Mouse (Mus musculus): Measurements from ENCODE around the gene Cyp2d10. TPM values are rescaled to one million over a fixed set of nuclear protein-coding genes. Genes with fewer than 3 reads are reported as not detected.

Gene Cyp2d10
- total RNA-seq, 2 experiments from 2014 or later = not detected

- DNase-seq = peak; percentile 55 to 64
These were observed 48.3 kb downstream of the Cyp2d10 start for GRCm38 (mm10) chr15:82358431-82359260.

- peak; percentile 97 to 99 for DNase-seq
These were observed 52.7 kb downstream of the Cyp2d10 start, which contains the start of gene Ndufa6 for GRCm38 (mm10) chr15:82354126-82354945. Gene Ndufa6, minus strand, starts transcription at chr15:82354322.

- DNase-seq = no peak
These were observed 53.3 kb downstream of the Cyp2d10 start for GRCm38 (mm10) chr15:82353745-82354113.

GRCm38 (mm10) chr15:82353078-82353744 lies 53.8 kb downstream of the Cyp2d10 start:
- peak in 1 of 2 experiments; percentile 48 for DNase-seq

Small RNA genes lying within 50 kb of the gene (microRNA-seq; reads per million reads assigned to microRNA genes)
- gene Gm25990 (0 reads per million in 2 experiments), gene Gm27331 (0 reads per million in 2 experiments), gene Gm27622 (0 reads per million in 2 experiments), gene Mir7684 (0 reads per million in 2 experiments)

Other genes with a start within 250 kb of the Cyp2d10 start
- under 1 TPM in 1 of 2 experiments, not detected in 1; 0.21 TPM for gene Shisa8, start 194.4 kb downstream of the Cyp2d10 start, total RNA-seq (2021)
- gene Tnfrsf13c, start 182.8 kb downstream of the Cyp2d10 start, total RNA-seq (2021) = 1 to 10 TPM in 1 of 2 experiments, under 1 TPM in 1; 0.35 to 2.2 TPM
- gene Cenpm, start 162.4 kb downstream of the Cyp2d10 start, total RNA-seq (2021) = under 1 TPM; 0.42 to 0.46 TPM
- gene 1500009C09Rik, start 154.8 kb downstream of the Cyp2d10 start, total RNA-seq (2021) = not detected
- 1 to 10 TPM in 1 of 2 experiments, under 1 TPM in 1; 0.62 to 1.1 TPM for gene Sept3, start 132.3 kb downstream of the Cyp2d10 start, total RNA-seq (2021)
- not detected for gene Wbp2nl, start 108.2 kb downstream of the Cyp2d10 start, total RNA-seq (2021)
- 10 to 100 TPM; 25.4 to 32.2 TPM for gene Naga, start 68.3 kb downstream of the Cyp2d10 start, total RNA-seq (2021)
- gene Pheta2, start 68.3 kb downstream of the Cyp2d10 start, total RNA-seq (2021) = under 1 TPM; 0.72 to 0.75 TPM
- gene Smdt1, start 68.2 kb downstream of the Cyp2d10 start, total RNA-seq (2021) = 100 to 1,000 TPM; 185 to 222 TPM
- gene Ndufa6, start 52.9 kb downstream of the Cyp2d10 start, total RNA-seq (2021) = 100 to 1,000 TPM; 750 to 751 TPM
- 10 to 100 TPM; 25.8 to 30.1 TPM for gene Cyp2d22, start 26.9 kb downstream of the Cyp2d10 start, total RNA-seq (2021)
- gene Cyp2d11, start 13.2 kb downstream of the Cyp2d10 start, total RNA-seq (2021) = not detected
- gene Cyp2d9, start 26.2 kb upstream of the Cyp2d10 start, total RNA-seq (2021) = not detected
- not detected for gene Cyp2d12, start 147.9 kb upstream of the Cyp2d10 start, total RNA-seq (2021)
- gene Cyp2d34, start 213.8 kb upstream of the Cyp2d10 start, total RNA-seq (2021) = not detected